Mouse (Mus musculus) kidney, adult 2 months (tissue): Measurements from ENCODE around the gene Rai1. TPM values are rescaled to one million over a fixed set of nuclear protein-coding genes. Genes with fewer than 3 reads are reported as not detected.

Source experiments
- DNase-seq: peaks from one replicate; pipeline ENCODE4 v3.0.0; 2021
- H3K27ac ChIP-seq: fragments of 200-500 bp; 2 replicates; pipeline ENCODE4 v1.5.1; 2012; ENCODE audit warnings: low read depth, low read length, control low read depth, inconsistent platforms; ENCODE audit not compliant: insufficient read depth
- H3K27me3 ChIP-seq: fragments of 200-500 bp; replicated peaks from 2 replicates; pipeline ENCODE4 v1.6.1; 2012; ENCODE audit warnings: mild to moderate bottlenecking, moderate library complexity, low read length, inconsistent platforms; ENCODE audit not compliant: control insufficient read depth, insufficient read depth
- H3K36me3 ChIP-seq: fragments of 200-500 bp; 2 replicates; pipeline ENCODE4 v1.6.1; 2012; ENCODE audit warnings: mild to moderate bottlenecking, moderate library complexity, low read length, inconsistent platforms; ENCODE audit not compliant: control insufficient read depth, insufficient read depth
- H3K4me1 ChIP-seq: fragments of 200-500 bp; 2 replicates; pipeline ENCODE4 v1.6.1; 2011; ENCODE audit warnings: low read length; ENCODE audit not compliant: control insufficient read depth, insufficient read depth
- H3K4me3 ChIP-seq: fragments of 200-500 bp; 2 replicates; pipeline ENCODE4 v1.5.1; 2011; ENCODE audit warnings: mild to moderate bottlenecking, low read depth, low read length, control low read depth; ENCODE audit not compliant: insufficient read depth
- CTCF ChIP-seq: fragments of 200-500 bp; conservative IDR thresholded peaks from 2 replicates; pipeline ENCODE4 v1.5.1; 2011; ENCODE audit warnings: low read depth, mild to moderate bottlenecking, control low read depth, low read length, moderate library complexity, mixed read lengths; ENCODE audit not compliant: insufficient read depth, insufficient read length
- POLR2A ChIP-seq: fragments of 200-500 bp; IDR thresholded peaks from one replicate; pipeline ENCODE4 v1.6.1; 2011; ENCODE audit warnings: low read depth, low read length, control low read depth
- WGBS: fragments of 180-500 bp; shearing (Covaris S2); methylation state at CpG from one replicate; pipeline ENCODE4 v1.1.7; 2018; 5-methylcytosine and 5-hydroxymethylcytosine counted together
- polyA plus RNA-seq: library from polyadenylated mRNA; depleted of rRNA; stranded (reverse); fragments of >200 nt; gene quantifications from 2 replicates; pipeline ENCODE4 v1.2.3, GENCODE M21; 2012

The Rai1 gene
- polyA plus RNA-seq, 1 experiment, result 26.1 TPM

- no peaks in the 10 kb centered on the region for H3K27me3 ChIP-seq
- no peaks in the 10 kb centered on the region for H3K36me3 ChIP-seq
- no peak for DNase-seq
- H3K27ac ChIP-seq, result no peak overlapping the region
- 92% methylated on average over 4 of the region's 4 CpGs for WGBS
- H3K4me1 ChIP-seq, result no peaks in the 10 kb centered on the region
- no peak for TF ChIP-seq POLR2A
- H3K4me3 ChIP-seq, result no peak overlapping the region
Measured at GRCm38 (mm10) chr11:60163362-60163761, 58.5 kb downstream of the Rai1 start.

- no peaks in the 10 kb centered on the region for H3K4me1 ChIP-seq
Measured at GRCm38 (mm10) chr11:60164450-60164849, 59.6 kb downstream of the Rai1 start.

GRCm38 (mm10) chr11:60165076-60165475, 60.3 kb downstream of the Rai1 start:
- 50% methylated on average over 5 of the region's 5 CpGs for WGBS
- no peaks in the 10 kb centered on the region for H3K36me3 ChIP-seq
- DNase-seq, result peak; percentile 65
- no peak for TF ChIP-seq POLR2A
- H3K27me3 ChIP-seq, result no peaks in the 10 kb centered on the region
- no peak overlapping the region for H3K4me3 ChIP-seq
- H3K27ac ChIP-seq, result no peak overlapping the region; the same call in 1 of the 2 replicates
- H3K4me1 ChIP-seq, result no peaks in the 10 kb centered on the region

More at GRCm38 (mm10) chr11:60164450-60164849, 59.6 kb downstream of the Rai1 start:
- Histone ChIP-seq H3K27me3 (no peaks in the 10 kb centered on the region), H3K4me3 (no peak overlapping the region), H3K27ac (no peak overlapping the region; the same call in 1 of the 2 replicates), H3K36me3 (no peaks in the 10 kb centered on the region)
- TF ChIP-seq POLR2A, result no peak
- TF ChIP-seq CTCF, result no peak
- WGBS, result 62% methylated on average over 6 of the region's 6 CpGs
- no peak for DNase-seq

- Histone ChIP-seq H3K4me3 (no peak overlapping the region), H3K36me3 (no peaks in the 10 kb centered on the region), H3K4me1 (peaks cover 14% of the 10 kb centered on the region), H3K27ac (no peak overlapping the region), H3K27me3 (no peaks in the 10 kb centered on the region)
- TF ChIP-seq CTCF, result no peak
- TF ChIP-seq POLR2A, result no peak
- no peak for DNase-seq
- WGBS, result 51% methylated on average over 9 of the region's 9 CpGs
Measured at GRCm38 (mm10) chr11:60168780-60169179, 64.0 kb downstream of the Rai1 start.

- Histone ChIP-seq H3K27me3 (no peaks in the 10 kb centered on the region), H3K4me3 (no peak overlapping the region), H3K27ac (no peak overlapping the region), H3K36me3 (no peaks in the 10 kb centered on the region), H3K4me1 (peaks cover 19% of the 10 kb centered on the region)
- DNase-seq, result no peak
- 80% methylated on average over 3 of the region's 3 CpGs for WGBS
- no peak for TF ChIP-seq POLR2A
Measured at GRCm38 (mm10) chr11:60172074-60172473, 67.3 kb downstream of the Rai1 start.

- DNase-seq, result no peak
- H3K27ac ChIP-seq, result no peak overlapping the region
- H3K36me3 ChIP-seq, result no peaks in the 10 kb centered on the region
- H3K4me1 ChIP-seq, result peaks cover 21% of the 10 kb centered on the region
- no peak for TF ChIP-seq CTCF
- TF ChIP-seq POLR2A, result no peak
- no peak overlapping the region for H3K4me3 ChIP-seq
- no peaks in the 10 kb centered on the region for H3K27me3 ChIP-seq
- WGBS, result 71% methylated on average over 10 of the region's 10 CpGs
Measured at GRCm38 (mm10) chr11:60173606-60174184, 68.9 kb downstream of the Rai1 start.

GRCm38 (mm10) chr11:60175371-60176181, 70.8 kb downstream of the Rai1 start:
- DNase-seq, result peak; percentile 67
- no peaks in the 10 kb centered on the region for H3K27me3 ChIP-seq
- peak overlapping the region; percentile 34 for H3K27ac ChIP-seq
- no peak for TF ChIP-seq CTCF
- TF ChIP-seq POLR2A, result no peak
- peak overlapping the region; percentile 48 for H3K4me3 ChIP-seq
- H3K4me1 ChIP-seq, result peaks cover 22% of the 10 kb centered on the region
- WGBS, result 5% methylated on average over 66 of the region's 66 CpGs
- no peaks in the 10 kb centered on the region for H3K36me3 ChIP-seq
